Mouse (Mus musculus): ENCODE results near the gene Tmem63c. TPM values are rescaled to one million over a fixed set of nuclear protein-coding genes. Genes with fewer than 3 reads are reported as not detected.

The Tmem63c gene
- total and polyA plus RNA-seq, 3 experiments: not detected

DNA sequence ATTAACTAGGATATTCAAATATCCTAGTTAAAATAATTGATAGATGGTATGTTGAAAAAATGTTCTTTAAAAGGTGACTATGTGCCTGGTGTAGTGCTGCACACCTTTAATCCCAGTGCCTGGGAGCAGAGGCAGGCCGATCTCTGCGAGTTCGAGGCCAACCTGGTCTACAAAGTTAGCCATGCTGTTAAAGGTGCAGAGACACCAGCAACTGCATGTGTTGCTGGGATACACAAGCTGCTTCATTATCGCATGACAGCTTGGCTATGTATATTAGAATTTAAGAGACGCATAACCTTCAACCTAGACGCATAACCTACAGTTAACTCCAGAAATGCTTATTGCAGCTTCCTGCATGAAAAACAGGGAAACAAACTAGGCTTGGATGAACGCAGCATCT lies 15.5 kb downstream of the Tmem63c start:
- H3K36me3 ChIP-seq (replicated peaks): no peaks in the 10 kb centered on the region
- DNase-seq (ENCODE audit: low spot score): no peak
- TF ChIP-seq CTCF (IDR thresholded peaks at IDR 0.05; ENCODE audit: low read depth, low read length) (no peak), TAL1 (conservative IDR thresholded peaks at IDR 0.05; ENCODE audit: low read depth, low read length) (no peak), POLR2AphosphoS5 (IDR thresholded peaks at IDR 0.05; ENCODE audit: insufficient replicate concordance, low read depth, low read length) (no peak), GATA1 (IDR thresholded peaks at IDR 0.05; ENCODE audit: borderline replicate concordance, low read length) (no peak), GATA2 (IDR thresholded peaks at IDR 0.05; ENCODE audit: borderline replicate concordance, low read depth, low read length) (no peak)
- H3K4me3 ChIP-seq (ENCODE audit: low read depth, low read length): no peak overlapping the region
- no peaks in the 10 kb centered on the region for H3K4me1 ChIP-seq (ENCODE audit: insufficient read depth, low read depth, low read length)
- H3K27me3 ChIP-seq (ENCODE audit: insufficient read depth, low read length): no peaks in the 10 kb centered on the region; the same call in 1 of the 2 replicates
- ATAC-seq (ENCODE audit: extremely low read depth, insufficient number of reproducible peaks, low FRiP score, poor library complexity, severe bottlenecking): no peak
- H3K9me3 ChIP-seq (replicated peaks): no peaks in the 10 kb centered on the region

DNA sequence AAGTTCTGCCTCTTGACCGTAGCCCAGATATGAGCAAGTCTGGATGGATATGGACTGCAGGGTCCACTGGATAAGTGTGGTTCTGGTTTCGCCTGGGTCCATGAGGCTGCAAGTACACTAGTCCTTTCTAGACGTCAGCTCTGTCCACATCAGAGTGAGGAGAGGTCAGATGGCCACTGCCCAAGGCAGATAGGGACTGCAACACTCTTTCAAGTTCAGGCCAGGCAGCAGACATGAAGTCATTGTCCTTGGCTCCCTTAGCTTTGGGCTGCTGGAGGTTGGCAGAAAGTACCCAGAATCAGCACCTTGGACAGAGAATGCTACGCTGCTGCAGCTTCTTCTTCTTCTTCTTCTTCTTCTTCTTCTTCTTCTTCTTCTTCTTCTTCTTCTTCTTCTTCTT lies 19.0 kb downstream of the Tmem63c start:
- TF ChIP-seq POLR2AphosphoS5 (IDR thresholded peaks at IDR 0.05; ENCODE audit: insufficient replicate concordance, low read depth, low read length) (no peak), GATA2 (IDR thresholded peaks at IDR 0.05; ENCODE audit: borderline replicate concordance, low read depth, low read length) (no peak), TAL1 (conservative IDR thresholded peaks at IDR 0.05; ENCODE audit: low read depth, low read length) (no peak), GATA1 (IDR thresholded peaks at IDR 0.05; ENCODE audit: borderline replicate concordance, low read length) (no peak), CTCF (IDR thresholded peaks at IDR 0.05; ENCODE audit: low read depth, low read length) (no peak)
- DNase-seq (ENCODE audit: low spot score): peak; percentile 47
- ATAC-seq (ENCODE audit: extremely low read depth, insufficient number of reproducible peaks, low FRiP score, poor library complexity, severe bottlenecking): no peak

DNA sequence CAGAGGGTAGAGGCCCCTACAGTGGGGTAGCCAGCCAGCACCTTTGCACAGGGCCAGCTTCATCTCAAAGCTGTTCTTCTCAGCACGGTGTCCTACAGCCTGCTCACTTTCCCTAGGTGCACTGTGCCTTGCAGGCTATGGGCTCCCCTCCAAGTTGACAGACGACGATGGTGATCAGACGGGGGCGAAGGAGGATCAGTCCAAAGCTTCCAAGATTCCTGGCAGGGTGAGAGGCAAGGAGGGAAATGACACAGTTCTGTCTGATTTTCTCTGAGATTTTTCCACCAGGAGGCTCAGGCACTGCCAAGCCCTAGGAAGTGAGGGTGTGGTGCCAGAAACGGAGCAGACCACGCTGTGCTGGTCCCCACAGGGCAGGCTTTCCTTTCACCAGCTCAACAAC lies 19.7 kb downstream of the Tmem63c start:
- Histone ChIP-seq H3K4me1 (ENCODE audit: insufficient read depth, low read depth, low read length) (no peaks in the 10 kb centered on the region), H3K27me3 (ENCODE audit: insufficient read depth, low read length) (peaks cover 4% of the 10 kb centered on the region; the same call in 1 of the 2 replicates), H3K9me3 (replicated peaks) (no peaks in the 10 kb centered on the region), H3K4me3 (ENCODE audit: low read depth, low read length) (no peak overlapping the region), H3K36me3 (replicated peaks) (no peaks in the 10 kb centered on the region)
- TF ChIP-seq GATA2 (IDR thresholded peaks at IDR 0.05; ENCODE audit: borderline replicate concordance, low read depth, low read length): no peak
- no peak for TF ChIP-seq POLR2AphosphoS5 (IDR thresholded peaks at IDR 0.05; ENCODE audit: insufficient replicate concordance, low read depth, low read length)
- no peak for TF ChIP-seq TAL1 (conservative IDR thresholded peaks at IDR 0.05; ENCODE audit: low read depth, low read length)
- TF ChIP-seq CTCF (IDR thresholded peaks at IDR 0.05; ENCODE audit: low read depth, low read length): no peak
- no peak for TF ChIP-seq GATA1 (IDR thresholded peaks at IDR 0.05; ENCODE audit: borderline replicate concordance, low read length)
- DNase-seq (ENCODE audit: low spot score) (no peak), ATAC-seq (ENCODE audit: extremely low read depth, insufficient number of reproducible peaks, low FRiP score, poor library complexity, severe bottlenecking) (no peak)

More for the DNA sequence above, 19.0 kb downstream of the Tmem63c start:
- Histone ChIP-seq H3K36me3 (replicated peaks) (no peaks in the 10 kb centered on the region), H3K4me3 (ENCODE audit: low read depth, low read length) (no peak overlapping the region), H3K9me3 (replicated peaks) (no peaks in the 10 kb centered on the region), H3K4me1 (ENCODE audit: insufficient read depth, low read depth, low read length) (no peaks in the 10 kb centered on the region), H3K27me3 (ENCODE audit: insufficient read depth, low read length) (peaks cover 4% of the 10 kb centered on the region; the same call in 1 of the 2 replicates)

DNA sequence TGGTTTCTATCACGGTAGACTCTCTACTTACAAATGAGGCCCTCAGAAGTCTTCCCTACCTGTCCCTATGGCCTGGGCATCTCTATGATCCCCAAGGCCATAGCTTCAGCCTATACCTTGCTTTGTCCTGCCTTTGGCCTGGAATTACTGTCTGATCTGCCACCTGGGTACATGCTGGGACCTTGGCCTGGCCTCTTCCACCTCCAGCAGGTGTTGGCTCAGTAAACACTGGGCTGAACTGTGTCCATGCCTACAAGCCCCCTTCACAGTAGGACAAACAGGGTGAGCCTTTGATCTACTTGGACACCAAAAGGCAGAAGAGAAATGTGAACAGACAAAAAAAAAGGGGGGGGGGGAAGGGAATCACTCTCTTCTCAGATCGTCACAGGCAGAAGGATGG lies 21.3 kb downstream of the Tmem63c start:
- H3K9me3 ChIP-seq (replicated peaks): no peaks in the 10 kb centered on the region
- H3K4me1 ChIP-seq (ENCODE audit: insufficient read depth, low read depth, low read length): no peaks in the 10 kb centered on the region
- ATAC-seq (ENCODE audit: extremely low read depth, insufficient number of reproducible peaks, low FRiP score, poor library complexity, severe bottlenecking): no peak
- no peak for TF ChIP-seq GATA2 (IDR thresholded peaks at IDR 0.05; ENCODE audit: borderline replicate concordance, low read depth, low read length)
- no peak for TF ChIP-seq POLR2AphosphoS5 (IDR thresholded peaks at IDR 0.05; ENCODE audit: insufficient replicate concordance, low read depth, low read length)
- TF ChIP-seq GATA1 (IDR thresholded peaks at IDR 0.05; ENCODE audit: borderline replicate concordance, low read length): no peak
- TF ChIP-seq TAL1 (conservative IDR thresholded peaks at IDR 0.05; ENCODE audit: low read depth, low read length): no peak
- no peak for TF ChIP-seq CTCF (IDR thresholded peaks at IDR 0.05; ENCODE audit: low read depth, low read length)
- peaks cover 4% of the 10 kb centered on the region; the same call in 1 of the 2 replicates for H3K27me3 ChIP-seq (ENCODE audit: insufficient read depth, low read length)
- DNase-seq (ENCODE audit: low spot score): no peak
- no peak overlapping the region for H3K4me3 ChIP-seq (ENCODE audit: low read depth, low read length)
- no peaks in the 10 kb centered on the region for H3K36me3 ChIP-seq (replicated peaks)

DNA sequence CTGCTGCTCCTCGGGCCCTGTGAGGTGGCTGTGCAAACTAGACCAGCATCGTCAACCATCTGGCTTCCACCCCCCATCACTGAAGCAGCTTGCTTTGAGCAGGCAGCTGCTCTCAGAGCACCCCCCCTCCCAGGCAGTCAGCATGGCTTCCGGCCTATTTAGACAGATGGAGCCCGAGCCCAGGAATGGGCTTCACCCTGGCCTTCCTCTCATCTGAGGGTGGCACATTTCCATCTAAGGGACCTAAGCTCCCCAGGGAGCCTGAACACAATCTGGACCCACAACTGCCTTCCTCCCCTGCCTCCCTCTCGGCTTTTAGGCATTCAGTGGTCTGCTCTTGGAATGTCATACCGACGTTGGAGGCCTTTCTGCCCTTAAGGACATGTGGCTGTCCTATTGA lies 22.1 kb downstream of the Tmem63c start:
- DNase-seq (ENCODE audit: low spot score) (no peak), ATAC-seq (ENCODE audit: extremely low read depth, insufficient number of reproducible peaks, low FRiP score, poor library complexity, severe bottlenecking) (no peak)
- Histone ChIP-seq H3K4me1 (ENCODE audit: insufficient read depth, low read depth, low read length) (no peaks in the 10 kb centered on the region), H3K36me3 (replicated peaks) (no peaks in the 10 kb centered on the region), H3K4me3 (ENCODE audit: low read depth, low read length) (no peak overlapping the region), H3K27me3 (ENCODE audit: insufficient read depth, low read length) (peaks cover 4% of the 10 kb centered on the region; the same call in 1 of the 2 replicates), H3K9me3 (replicated peaks) (no peaks in the 10 kb centered on the region)
- no peak for TF ChIP-seq CTCF (IDR thresholded peaks at IDR 0.05; ENCODE audit: low read depth, low read length)
- TF ChIP-seq GATA1 (IDR thresholded peaks at IDR 0.05; ENCODE audit: borderline replicate concordance, low read length): no peak
- TF ChIP-seq POLR2AphosphoS5 (IDR thresholded peaks at IDR 0.05; ENCODE audit: insufficient replicate concordance, low read depth, low read length): no peak
- TF ChIP-seq TAL1 (conservative IDR thresholded peaks at IDR 0.05; ENCODE audit: low read depth, low read length): no peak
- no peak for TF ChIP-seq GATA2 (IDR thresholded peaks at IDR 0.05; ENCODE audit: borderline replicate concordance, low read depth, low read length)

DNA sequence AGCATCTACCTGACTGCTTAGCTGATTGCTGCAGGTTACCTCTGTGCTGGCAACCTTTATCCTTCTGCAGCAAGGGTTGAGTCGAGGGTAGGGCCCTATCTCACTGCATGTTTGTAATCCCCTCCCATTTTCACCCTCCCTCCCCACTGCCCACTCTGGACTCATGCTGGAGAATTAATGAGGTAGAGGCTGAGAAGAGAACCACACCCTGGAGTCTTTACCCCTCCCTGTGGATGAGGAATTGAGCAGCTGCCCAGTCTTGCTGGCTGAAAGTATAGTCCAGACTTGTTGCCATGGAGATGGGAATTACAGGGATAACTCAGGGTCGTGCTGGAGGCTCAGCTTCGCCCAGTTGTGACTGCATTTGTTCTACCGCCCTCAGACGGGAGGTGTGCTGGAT lies 23.6 kb downstream of the Tmem63c start:
- no peak overlapping the region for H3K4me3 ChIP-seq (ENCODE audit: low read depth, low read length)
- DNase-seq (ENCODE audit: low spot score) (no peak), ATAC-seq (ENCODE audit: extremely low read depth, insufficient number of reproducible peaks, low FRiP score, poor library complexity, severe bottlenecking) (no peak)
- no peaks in the 10 kb centered on the region for H3K4me1 ChIP-seq (ENCODE audit: insufficient read depth, low read depth, low read length)
- no peak for TF ChIP-seq CTCF (IDR thresholded peaks at IDR 0.05; ENCODE audit: low read depth, low read length)
- no peak for TF ChIP-seq GATA1 (IDR thresholded peaks at IDR 0.05; ENCODE audit: borderline replicate concordance, low read length)
- no peak for TF ChIP-seq POLR2AphosphoS5 (IDR thresholded peaks at IDR 0.05; ENCODE audit: insufficient replicate concordance, low read depth, low read length)
- TF ChIP-seq GATA2 (IDR thresholded peaks at IDR 0.05; ENCODE audit: borderline replicate concordance, low read depth, low read length): no peak
- no peak for TF ChIP-seq TAL1 (conservative IDR thresholded peaks at IDR 0.05; ENCODE audit: low read depth, low read length)
- peaks cover 9% of the 10 kb centered on the region; the same call in 1 of the 2 replicates for H3K27me3 ChIP-seq (ENCODE audit: insufficient read depth, low read length)
- no peaks in the 10 kb centered on the region for H3K36me3 ChIP-seq (replicated peaks)
- no peaks in the 10 kb centered on the region for H3K9me3 ChIP-seq (replicated peaks)

All from G1E (cell line).